Mouse (Mus musculus): Measurements from ENCODE around the gene Olfr877.
A peak's percentile ranks its signal among the peaks of the same experiment; 100 is the strongest.

Gene Olfr877

DNA sequence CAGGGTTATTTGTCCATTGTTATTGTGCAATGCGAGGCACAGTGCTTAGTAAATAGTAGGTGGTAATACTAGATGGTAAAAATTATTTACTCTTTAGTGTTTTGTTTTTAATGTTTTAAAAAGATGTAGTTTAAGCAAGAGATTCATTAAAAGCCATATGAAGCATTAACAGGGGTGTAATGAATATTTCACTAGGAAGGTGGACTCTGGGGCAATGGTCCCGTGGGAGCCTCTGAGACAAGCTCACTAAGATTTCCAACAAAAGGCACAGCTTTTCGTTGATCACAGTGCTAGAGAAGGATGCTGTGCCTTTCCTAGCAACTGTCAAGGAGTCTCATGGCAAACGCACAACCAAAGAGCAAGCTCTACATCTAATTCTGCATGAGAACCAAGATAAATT lies at the start of gene Olfr877:
Gene Olfr877 (plus strand): TSS at position 301 of the 400 bp plus-strand sequence.
- DNase-seq (ENCODE audit: low spot score) = no peak

DNA sequence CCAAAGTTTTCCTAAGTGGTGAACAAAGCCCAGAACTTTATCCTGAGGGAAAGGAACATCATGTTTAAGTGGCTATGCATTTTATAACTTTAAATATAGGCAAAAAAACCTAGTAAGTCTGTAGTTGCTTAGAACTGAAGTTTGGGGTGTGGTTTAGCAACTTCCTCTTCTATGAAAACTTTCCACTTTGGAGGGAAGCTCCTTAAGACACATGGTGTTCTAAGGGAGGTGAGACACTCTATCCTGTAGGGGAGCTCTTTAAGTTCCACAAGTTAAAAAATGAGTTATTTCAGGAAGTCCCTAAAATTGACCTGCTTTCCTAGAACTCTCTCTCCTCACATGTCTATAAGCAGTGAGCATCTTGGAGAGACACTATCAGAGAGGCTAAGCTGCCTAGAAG lies 46.8 kb upstream of the Olfr877 start:
- no peak for DNase-seq (ENCODE audit: low spot score)

DNA sequence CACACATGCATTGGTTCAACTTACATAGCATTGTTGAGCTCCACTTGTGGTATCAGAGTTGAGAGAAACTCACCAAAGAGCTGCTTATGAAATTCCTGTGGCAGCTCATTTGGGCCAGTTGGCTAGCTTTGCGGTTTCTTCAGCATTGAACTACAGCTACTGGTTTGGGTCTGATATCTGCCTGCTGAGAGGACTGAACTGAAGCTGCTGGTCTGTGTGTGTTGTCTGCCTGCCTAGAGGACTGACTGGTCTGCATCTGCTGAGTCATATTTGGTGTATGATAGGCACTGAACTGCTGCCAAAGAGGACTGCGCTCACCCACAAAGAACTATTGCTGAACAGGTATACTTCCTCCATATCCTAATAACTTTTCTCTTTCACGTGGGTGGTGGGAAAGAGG lies 45.6 kb upstream of the Olfr877 start:
- DNase-seq (ENCODE audit: low spot score) = no peak

DNA sequence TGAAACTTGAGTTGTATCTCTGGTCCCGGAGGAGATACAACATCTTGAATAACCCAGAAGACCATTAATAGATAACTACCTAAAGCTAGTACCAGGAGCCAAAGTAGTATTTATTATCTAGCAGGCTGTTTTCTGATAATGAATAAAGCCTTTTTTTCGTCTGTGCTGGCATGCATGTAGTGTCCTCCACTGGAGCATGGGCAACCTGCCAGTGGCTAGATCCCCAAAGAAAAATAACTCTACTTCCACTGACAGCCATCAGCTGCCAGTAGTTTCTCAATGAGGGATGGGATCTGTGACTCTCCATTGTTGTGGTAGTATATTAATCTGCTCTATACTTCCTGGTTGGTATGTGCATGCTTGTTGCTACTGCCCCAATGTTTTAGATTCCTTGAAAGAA lies 45.1 kb upstream of the Olfr877 start:
- peak; percentile 44 for DNase-seq (ENCODE audit: low spot score)

DNA sequence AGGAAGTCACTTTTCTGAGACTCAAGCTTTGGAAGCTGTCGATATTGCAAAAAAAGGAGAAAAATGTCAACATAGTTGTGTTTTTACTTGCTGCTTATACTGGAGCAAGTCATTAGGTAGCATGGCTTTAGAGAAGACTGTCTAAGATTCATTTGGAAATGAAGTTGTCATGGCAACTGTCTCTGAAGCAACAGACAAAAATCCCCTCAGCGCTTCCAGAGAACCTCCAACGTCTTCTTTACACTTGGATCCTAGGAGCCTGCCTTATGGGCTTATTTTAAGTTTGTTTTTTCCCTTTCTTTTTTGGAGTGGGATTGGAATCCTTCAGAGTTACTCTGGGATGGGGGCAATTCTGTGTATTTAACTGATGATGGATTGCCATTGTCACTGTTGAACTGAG lies 39.4 kb upstream of the Olfr877 start:
- DNase-seq (ENCODE audit: low spot score) = no peak

DNA sequence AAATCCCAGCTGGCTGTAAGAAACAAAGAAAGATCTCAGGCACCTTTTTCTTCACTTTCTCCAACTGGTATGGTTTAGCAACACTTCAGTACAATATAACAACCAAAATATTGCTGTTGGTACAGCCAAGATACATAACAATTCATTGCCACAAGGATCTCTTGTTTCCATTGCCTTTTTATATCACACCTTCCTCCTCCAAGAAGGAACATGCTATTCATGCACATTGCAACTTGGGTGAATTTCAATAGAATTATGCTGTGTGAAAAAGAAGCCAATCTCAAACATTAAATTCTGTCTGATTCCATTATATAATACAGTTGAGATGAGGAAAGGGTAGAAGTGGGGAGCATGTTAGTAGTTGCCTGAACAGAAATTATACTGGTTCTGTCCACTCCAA lies 24.2 kb upstream of the Olfr877 start:
- no peak for DNase-seq (ENCODE audit: low spot score)

DNA sequence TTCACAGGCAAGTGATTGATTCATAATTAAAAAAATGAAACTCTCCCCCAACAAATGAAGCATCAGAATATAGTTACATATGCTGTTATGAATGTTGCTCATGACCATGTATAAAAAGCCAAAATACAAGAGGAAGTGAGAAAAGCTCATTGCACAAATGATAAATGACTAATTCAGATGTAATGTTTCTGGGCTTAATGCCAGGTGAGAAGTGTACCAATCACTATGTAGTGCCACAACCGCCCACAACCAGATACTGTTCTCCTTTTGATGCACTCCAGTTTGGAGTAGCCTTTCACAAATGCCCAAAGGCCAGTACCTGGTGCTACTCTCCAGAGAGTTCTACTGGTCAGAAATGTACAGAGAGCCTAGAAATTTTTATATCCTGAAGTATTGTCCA lies 20.7 kb upstream of the Olfr877 start:
- DNase-seq (ENCODE audit: low spot score) = no peak

DNA sequence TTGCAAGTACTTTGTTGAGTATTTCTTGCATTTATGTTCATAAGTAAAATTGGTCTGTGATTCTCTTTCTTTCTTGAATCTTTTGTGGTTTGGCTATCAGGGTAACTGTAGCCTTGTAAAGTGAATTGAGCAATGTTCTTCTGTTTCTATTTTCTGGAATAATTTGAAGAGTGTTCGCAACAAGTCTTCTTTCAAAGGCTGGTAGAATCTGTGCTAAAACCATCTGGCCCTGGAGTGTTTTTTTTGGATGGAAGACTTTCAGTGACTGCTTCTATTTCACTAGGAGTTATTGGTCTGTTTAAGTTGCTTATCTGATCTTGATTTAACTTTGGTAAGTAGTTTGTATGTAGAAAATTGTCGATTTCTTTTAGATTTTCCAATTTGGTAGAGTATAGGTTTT lies 4.8 kb upstream of the Olfr877 start:
- DNase-seq (ENCODE audit: low spot score) = no peak

DNA sequence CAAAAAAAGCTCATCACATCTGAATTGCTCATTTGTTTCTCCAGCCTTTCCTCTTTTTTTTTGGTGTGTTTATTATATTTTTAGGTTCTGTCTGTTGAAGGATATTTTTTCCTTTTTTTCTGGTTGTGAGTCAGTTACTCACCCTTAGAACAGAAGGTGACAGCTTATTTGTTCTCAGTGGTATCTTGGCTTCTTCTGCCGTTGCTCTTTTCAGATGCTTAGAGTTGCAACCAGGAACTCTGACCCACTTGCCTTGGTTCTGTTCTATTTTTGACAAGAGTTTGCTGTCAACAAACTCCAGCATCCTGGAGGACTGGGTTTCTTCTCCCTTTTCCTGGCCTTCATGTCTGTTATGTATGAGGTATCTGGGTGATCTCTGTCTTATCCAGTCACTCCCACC lies 9.3 kb downstream of the Olfr877 start:
- no peak for DNase-seq (ENCODE audit: low spot score)

DNA sequence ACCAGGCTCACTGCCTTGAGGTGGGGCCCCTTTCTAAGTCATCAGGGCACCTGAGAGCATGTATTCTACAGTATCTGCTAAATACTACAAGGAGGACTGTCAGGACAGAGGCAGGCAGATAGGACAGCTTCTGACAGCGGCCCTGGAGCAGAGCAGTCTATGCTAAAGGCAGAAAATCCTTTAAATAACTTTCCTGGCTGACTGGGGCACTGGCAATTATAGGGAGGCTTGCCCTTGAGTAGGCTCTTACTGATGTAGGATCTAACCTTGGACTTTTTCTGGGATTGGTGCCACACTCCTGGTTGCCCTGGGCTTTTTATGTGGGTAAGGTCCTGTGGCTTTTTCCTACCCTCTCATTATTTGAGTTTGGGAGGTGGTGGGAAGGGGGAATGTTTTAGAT lies 16.2 kb downstream of the Olfr877 start:
- DNase-seq (ENCODE audit: low spot score) = no peak

DNA sequence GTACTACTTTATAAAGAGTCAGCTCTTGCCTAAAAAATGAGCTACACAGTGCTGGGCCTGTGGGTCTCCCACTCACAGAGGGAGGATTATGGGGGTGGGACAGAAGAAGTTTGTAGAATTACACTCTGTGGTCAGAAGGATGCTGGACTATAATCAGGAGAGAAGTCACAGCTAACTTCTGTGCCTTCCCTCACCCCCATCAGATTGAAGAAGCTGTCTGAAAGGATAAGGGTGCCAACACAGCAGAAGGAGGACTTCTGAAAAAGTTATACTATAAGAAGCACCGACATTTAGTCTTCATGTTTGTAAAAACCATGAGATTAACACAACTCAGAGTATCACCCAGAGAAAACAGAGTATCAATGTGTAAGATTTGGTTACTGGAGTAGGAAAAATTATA lies 17.0 kb downstream of the Olfr877 start:
- no peak for DNase-seq (ENCODE audit: low spot score)

DNA sequence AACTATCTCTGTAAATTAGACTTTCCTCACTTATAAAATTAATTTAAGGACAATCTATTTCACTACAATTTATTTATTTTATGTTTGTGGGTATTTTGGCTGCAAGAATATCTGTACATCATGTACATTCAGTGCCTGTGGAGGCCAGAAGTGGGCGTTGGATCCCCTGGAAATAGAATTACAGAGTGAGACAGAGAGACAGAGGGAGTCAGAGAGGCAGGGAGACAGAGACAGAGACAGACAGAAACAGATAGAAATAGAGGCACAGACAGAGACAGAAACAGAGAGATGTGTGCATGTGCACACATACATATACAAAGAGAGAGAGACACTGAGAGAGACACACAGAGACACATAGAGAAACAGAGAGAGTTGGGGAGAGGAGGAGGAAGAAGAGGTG lies 17.5 kb downstream of the Olfr877 start:
- DNase-seq (ENCODE audit: low spot score) = no peak

DNA sequence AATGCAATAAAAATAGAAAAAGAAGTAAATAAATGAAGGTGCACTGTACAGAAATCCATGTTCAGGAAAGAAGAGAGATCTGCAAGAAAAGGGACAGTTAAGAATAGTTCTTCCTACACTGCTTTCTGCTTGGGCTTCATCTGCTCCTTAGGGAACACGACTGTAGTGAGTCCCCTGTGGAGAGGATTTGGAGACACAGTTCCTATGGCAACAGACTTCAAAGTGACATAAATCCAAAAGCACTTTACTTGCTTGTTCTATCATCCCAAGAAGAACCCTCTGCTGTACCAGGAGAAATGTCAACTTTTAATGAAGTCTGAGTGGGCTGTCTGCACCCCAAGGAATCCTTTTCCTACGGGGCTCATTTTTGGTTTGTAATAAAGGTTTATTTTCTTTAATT lies 36.9 kb downstream of the Olfr877 start:
- DNase-seq (ENCODE audit: low spot score) = no peak

DNA sequence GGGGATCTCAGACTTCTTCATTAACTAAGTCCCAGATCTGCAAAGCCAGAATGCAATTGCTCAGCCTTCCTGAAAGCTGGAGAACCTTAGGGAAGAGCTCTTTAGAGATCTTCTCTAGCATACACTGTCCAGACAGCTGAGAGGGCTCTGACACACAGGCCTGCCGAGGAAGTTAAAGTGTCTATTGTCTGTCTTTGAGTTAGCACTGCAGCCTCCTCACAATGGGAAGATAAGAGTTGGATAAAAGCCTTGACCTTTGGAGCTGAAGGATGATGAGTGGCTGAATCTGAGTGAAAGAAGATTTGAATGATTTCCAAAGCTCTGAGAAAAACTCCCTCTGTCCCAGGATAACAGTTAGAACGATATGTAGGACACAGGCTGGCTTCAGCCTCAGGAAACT lies 42.6 kb downstream of the Olfr877 start, which contains the start of gene Olfr145:
Gene Olfr145 (plus strand): TSS at position 64 of the 400 bp plus-strand sequence.
- no peak for DNase-seq (ENCODE audit: low spot score)

DNA sequence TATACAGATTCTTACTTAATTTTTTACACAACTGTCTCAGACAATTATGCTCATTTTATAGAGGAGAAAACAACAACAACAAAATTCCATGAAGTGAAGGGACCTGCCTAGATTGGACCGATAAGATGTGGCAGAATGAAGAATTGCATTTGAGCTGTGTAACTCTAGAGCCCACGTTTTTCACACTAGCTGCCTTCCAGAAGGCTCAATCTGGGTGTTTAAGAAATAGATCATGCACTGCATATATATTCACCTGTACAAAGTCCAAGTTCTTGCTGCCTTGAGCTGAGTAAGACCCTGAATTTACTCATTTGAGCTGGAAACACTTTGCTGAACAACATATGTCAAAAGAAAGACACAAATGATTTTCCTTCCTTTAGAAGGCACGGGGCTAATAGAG lies 51.5 kb downstream of the Olfr877 start:
- DNase-seq (ENCODE audit: low spot score) = no peak
